Mouse (Mus musculus) stomach, embryonic 16.5 days (tissue): ENCODE measurements around the gene Mul1. TPM values are rescaled to one million over a fixed set of nuclear protein-coding genes. Genes with fewer than 3 reads are reported as not detected.
A peak's percentile ranks its signal among the peaks of the same experiment; 100 is the strongest.

Experiments
- ATAC-seq: fragments of 200-750 bp; cut with Nextera tagmentation; 2 replicates; pipeline ENCODE4 v1.8.0; 2017; ENCODE audit warnings: moderate number of reproducible peaks, moderate TSS enrichment; ENCODE audit not compliant: insufficient read depth, low FRiP score
- H3K27ac ChIP-seq: fragments of 300-500 bp; sonication (generic); 2 replicates; pipeline ENCODE4 v1.5.1; 2014; ENCODE audit warnings: low read length
- H3K27me3 ChIP-seq: fragments of 300-500 bp; sonication (generic); 2 replicates; pipeline ENCODE4 v1.6.1; 2014; ENCODE audit warnings: low read length, control low read depth, mixed read lengths; ENCODE audit not compliant: control insufficient read depth, insufficient read depth
- H3K36me3 ChIP-seq: fragments of 300-500 bp; sonication (generic); 2 replicates; pipeline ENCODE4 v1.6.1; 2014; ENCODE audit warnings: low read length; ENCODE audit not compliant: control insufficient read depth, insufficient read depth
- H3K4me1 ChIP-seq: fragments of 300-500 bp; sonication (generic); 2 replicates; pipeline ENCODE4 v1.6.1; 2014; ENCODE audit warnings: low read length, control low read depth, mixed read lengths; ENCODE audit not compliant: control insufficient read depth, insufficient read depth
- H3K4me2 ChIP-seq: fragments of 300-500 bp; sonication (generic); 2 replicates; pipeline ENCODE4 v1.6.1; 2014; ENCODE audit warnings: low read depth, low read length, mixed read lengths
- H3K4me3 ChIP-seq: fragments of 300-500 bp; sonication (generic); replicated peaks from 2 replicates; pipeline ENCODE4 v1.5.1; 2014; ENCODE audit warnings: mild to moderate bottlenecking, low read length
- H3K9ac ChIP-seq: fragments of 300-500 bp; sonication (generic); 2 replicates; pipeline ENCODE4 v1.6.1; 2014; ENCODE audit warnings: low read length
- H3K9me3 ChIP-seq: fragments of 300-500 bp; sonication (generic); replicated peaks from 2 replicates; pipeline ENCODE4 v1.6.1; 2016; ENCODE audit warnings: low read length, control low read depth; ENCODE audit not compliant: control insufficient read depth
- WGBS: fragments of 180-500 bp; shearing (Covaris S2); extraction: QIAGEN DNeasy Blood & Tissue Kit; methylation state at CpG from one replicate; pipeline ENCODE4 v1.1.7; 2014; 5-methylcytosine and 5-hydroxymethylcytosine counted together
- polyA plus RNA-seq: library from polyadenylated mRNA; unstranded; fragments of >200 nt; fragmentation: Nextera tagmentation; extraction: Ambion mirVana; gene quantifications from 2 replicates; pipeline ENCODE4 v1.2.1, GENCODE M21; 2015

The Mul1 gene
- polyA plus RNA-seq, 1 experiment from 2014 or later = 22.2 TPM

GRCm38 (mm10) chr4:138458171-138458570 is 23.7 kb downstream of the Mul1 start:
- no peak for ATAC-seq
- H3K4me2 ChIP-seq = no peak overlapping the region
- no peak overlapping the region for H3K27ac ChIP-seq
- 81% methylated on average over 7 of the region's 7 CpGs for WGBS
- no peaks in the 10 kb centered on the region for H3K27me3 ChIP-seq
- peaks cover 38% of the 10 kb centered on the region for H3K4me1 ChIP-seq
- no peaks in the 10 kb centered on the region for H3K9me3 ChIP-seq
- H3K36me3 ChIP-seq = no peaks in the 10 kb centered on the region
- H3K9ac ChIP-seq = no peak overlapping the region
- H3K4me3 ChIP-seq = no peak overlapping the region

- peaks cover 38% of the 10 kb centered on the region for H3K4me1 ChIP-seq
Observed at GRCm38 (mm10) chr4:138458735-138459440, 24.4 kb downstream of the Mul1 start.

DNA sequence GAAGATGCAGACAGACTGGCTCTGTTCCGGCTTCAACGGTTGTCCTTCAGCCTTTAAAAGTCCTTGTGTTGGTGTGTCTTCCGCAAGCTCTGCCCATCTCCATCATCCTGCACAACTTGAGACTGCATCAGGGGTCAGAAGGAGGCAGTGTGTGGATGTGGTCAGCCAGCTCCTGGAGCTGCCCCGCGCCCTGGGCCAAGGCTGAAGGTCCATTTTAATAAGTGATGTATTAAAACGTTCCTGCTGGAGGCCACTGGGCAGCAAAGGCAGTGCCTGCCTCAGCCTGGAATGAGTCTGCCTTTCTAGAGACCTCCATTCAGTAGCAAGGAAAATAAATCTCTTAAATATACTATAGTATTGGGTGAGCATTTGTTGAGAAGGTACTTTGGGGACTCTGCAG is 25.3 kb downstream of the Mul1 start:
- no peaks in the 10 kb centered on the region for H3K27me3 ChIP-seq
- no peak overlapping the region for H3K27ac ChIP-seq
- no peak overlapping the region for H3K4me3 ChIP-seq
- H3K36me3 ChIP-seq = no peaks in the 10 kb centered on the region
- no peak overlapping the region for H3K9ac ChIP-seq
- 70% methylated on average over 6 of the region's 6 CpGs for WGBS
- ATAC-seq = no peak
- H3K9me3 ChIP-seq = no peaks in the 10 kb centered on the region
- no peak overlapping the region for H3K4me2 ChIP-seq
- H3K4me1 ChIP-seq = peaks cover 47% of the 10 kb centered on the region

More at GRCm38 (mm10) chr4:138458735-138459440, 24.4 kb downstream of the Mul1 start:
- Histone ChIP-seq H3K27ac (0 out of 2 replicates have a peak overlapping the region, but pooled peaks have one; percentile 17), H3K36me3 (no peaks in the 10 kb centered on the region), H3K27me3 (no peaks in the 10 kb centered on the region), H3K4me3 (no peak overlapping the region), H3K9me3 (no peaks in the 10 kb centered on the region), H3K4me2 (no peak overlapping the region), H3K9ac (no peak overlapping the region)
- WGBS = 58% methylated on average over 5 of the region's 5 CpGs
- ATAC-seq = no peak

DNA sequence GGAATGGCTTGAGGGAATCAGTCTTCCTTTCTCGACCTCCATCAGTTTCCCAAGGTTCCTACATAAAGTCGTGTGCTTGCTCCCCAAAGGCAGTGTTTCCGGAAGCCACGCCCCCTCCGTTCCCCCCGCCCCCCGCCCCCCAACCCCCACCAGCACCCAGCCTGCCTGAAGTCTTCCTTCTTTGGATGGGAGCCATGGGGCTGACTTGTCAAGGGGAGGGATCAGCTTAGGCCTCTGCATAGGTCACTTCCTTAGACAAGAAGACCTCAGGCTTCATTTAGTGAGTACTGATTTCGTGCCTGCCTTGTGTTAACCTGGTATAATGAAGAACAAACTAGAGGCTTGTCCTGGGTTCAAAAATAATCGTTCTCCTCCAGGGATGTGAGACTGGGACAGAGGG is 26.4 kb downstream of the Mul1 start:
- peaks cover 48% of the 10 kb centered on the region for H3K4me1 ChIP-seq
- no peaks in the 10 kb centered on the region for H3K36me3 ChIP-seq
- no peak overlapping the region for H3K4me3 ChIP-seq
- H3K9ac ChIP-seq = no peak overlapping the region
- no peak overlapping the region for H3K27ac ChIP-seq
- WGBS = 24% methylated on average over 9 of the region's 9 CpGs
- no peak overlapping the region for H3K4me2 ChIP-seq
- H3K9me3 ChIP-seq = no peaks in the 10 kb centered on the region
- H3K27me3 ChIP-seq = no peaks in the 10 kb centered on the region
- no peak for ATAC-seq

GRCm38 (mm10) chr4:138461471-138461870 is 27.0 kb downstream of the Mul1 start:
- Histone ChIP-seq H3K4me1 (peaks cover 43% of the 10 kb centered on the region), H3K4me2 (no peak overlapping the region), H3K36me3 (no peaks in the 10 kb centered on the region), H3K27me3 (no peaks in the 10 kb centered on the region), H3K4me3 (no peak overlapping the region), H3K9me3 (no peaks in the 10 kb centered on the region), H3K9ac (no peak overlapping the region), H3K27ac (no peak overlapping the region)
- WGBS = 96% methylated on average over 5 of the region's 5 CpGs
- no peak for ATAC-seq

DNA sequence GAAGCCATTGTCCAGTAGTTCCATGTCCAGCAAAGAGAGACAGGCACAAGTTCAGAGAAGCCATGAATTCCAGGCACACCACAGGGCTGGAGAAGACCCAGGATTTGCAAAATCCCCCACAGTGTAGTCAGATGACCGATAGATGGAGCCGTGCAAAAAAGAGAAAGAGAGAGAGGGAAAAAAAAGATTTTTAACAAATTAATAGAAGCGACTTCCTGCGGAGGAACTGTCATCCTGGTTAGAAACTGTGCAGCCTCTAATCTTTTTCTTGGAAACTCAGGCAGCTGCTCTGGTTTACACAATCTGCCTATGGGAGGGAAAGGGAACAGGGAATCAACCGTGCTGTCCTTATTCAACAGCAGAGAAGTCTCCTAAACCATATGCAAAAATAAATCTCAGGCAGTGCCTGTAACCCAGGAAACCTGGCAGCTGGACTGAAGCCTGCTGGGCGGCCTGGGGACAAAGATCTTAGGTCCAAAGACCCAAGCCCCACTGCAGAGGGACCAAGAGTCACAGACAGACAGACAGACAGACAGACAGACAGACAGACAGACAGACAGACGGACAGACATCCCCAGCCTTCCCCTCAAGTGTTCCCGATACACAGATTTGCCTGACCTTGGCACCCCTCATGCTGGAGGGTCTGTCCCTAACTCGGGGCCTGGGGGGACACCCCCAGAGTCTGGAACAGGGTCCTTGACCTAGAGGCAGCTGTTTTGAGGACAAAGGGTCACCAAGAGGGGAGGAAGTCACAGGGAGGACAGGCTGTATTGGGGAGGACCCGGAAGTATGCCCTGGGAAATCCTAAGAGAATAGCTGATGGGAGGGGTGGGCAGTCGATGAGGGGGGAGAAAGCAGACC is 28.7 kb downstream of the Mul1 start:
- no peaks in the 10 kb centered on the region for H3K36me3 ChIP-seq
- peak overlapping the region; percentile 47 for H3K4me2 ChIP-seq
- H3K9me3 ChIP-seq = no peaks in the 10 kb centered on the region
- peaks cover 36% of the 10 kb centered on the region for H3K4me1 ChIP-seq
- peak; percentile 45 for ATAC-seq
- no peaks in the 10 kb centered on the region for H3K27me3 ChIP-seq
- H3K4me3 ChIP-seq = no peak overlapping the region; the same call in 1 of the 2 replicates
- peak overlapping the region; percentile 98 for H3K27ac ChIP-seq
- 3% methylated on average over 11 of the region's 11 CpGs for WGBS
- peak overlapping the region; percentile 26 for H3K9ac ChIP-seq

DNA sequence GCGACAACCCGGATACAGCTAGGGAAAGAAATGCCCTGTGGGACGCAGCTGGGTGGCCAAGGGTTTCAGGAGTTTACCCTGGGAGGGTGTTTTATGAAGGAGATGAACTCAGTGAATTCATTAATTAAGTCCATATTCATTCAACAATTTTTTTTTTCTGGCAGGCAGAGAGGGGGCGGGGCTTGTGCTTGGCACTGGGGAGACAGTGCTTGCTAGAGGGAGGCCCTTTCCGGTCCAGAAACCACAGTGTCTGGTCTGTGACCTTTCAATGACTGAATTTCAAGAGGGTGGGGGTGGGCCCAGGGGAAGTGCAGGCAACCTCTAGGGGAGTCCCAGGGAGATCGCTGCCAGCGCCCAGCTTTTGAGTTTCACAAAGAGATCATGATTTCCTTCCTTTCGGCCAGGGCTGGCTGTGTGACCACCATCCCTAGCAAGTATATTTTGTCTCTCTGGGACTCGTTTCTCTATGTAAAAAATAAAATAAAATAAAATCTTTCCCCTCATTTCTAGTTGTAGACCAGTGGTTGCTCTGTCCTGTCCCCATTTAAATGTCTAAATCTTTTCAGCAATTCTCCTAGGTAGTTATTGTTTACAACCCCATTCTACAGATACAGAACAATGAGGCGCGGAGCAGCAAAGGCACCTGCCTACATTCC is 29.5 kb downstream of the Mul1 start:
- Histone ChIP-seq H3K36me3 (no peaks in the 10 kb centered on the region), H3K4me3 (no peak overlapping the region; the same call in 1 of the 2 replicates), H3K27ac (peak overlapping the region; percentile 98), H3K27me3 (no peaks in the 10 kb centered on the region), H3K4me2 (peak overlapping the region; percentile 49), H3K9ac (peak overlapping the region; percentile 46; the same call in 1 of the 2 replicates), H3K4me1 (peaks cover 38% of the 10 kb centered on the region), H3K9me3 (no peaks in the 10 kb centered on the region)
- ATAC-seq = peak; percentile 45; the same call in 1 of the 2 replicates
- WGBS = 10% methylated on average over 11 of the region's 11 CpGs

DNA sequence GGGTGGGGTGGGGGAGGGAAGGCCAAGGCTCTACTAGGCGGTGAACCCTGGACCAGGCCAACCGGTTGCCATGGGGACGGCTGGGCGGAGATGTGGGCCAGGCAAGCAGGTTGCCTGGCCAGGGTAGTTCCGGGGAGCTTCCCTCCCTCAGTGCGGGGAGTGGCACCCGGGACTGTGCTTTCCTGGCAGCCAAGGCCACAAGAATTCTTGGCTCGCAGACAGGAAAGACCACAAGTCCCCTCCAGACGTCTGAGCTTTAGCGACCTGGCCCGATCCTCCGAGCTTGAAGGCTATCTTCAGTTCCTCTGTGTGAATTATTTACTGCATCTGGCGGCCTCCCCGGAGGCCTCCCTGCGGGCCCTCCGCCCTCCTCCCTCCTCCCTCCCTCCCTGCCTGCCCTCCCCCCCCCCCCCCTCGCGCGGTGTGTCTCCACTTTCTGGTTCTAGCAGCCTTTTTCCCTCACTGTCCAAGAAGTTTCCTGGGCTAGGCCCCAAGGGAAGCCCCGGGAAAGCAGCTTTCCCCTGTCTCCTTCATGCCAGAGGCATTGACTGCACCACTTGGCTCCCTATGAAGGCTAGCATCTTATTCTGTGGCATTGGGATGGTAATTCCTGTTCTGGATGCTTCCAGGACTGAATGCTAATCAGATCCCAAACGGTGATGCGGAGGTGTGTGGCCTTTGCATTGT is 30.3 kb downstream of the Mul1 start:
- H3K9ac ChIP-seq = peak overlapping the region; percentile 46; the same call in 1 of the 2 replicates
- peak overlapping the region; percentile 49 for H3K4me2 ChIP-seq
- peak overlapping the region; percentile 27 for H3K4me3 ChIP-seq
- H3K36me3 ChIP-seq = no peaks in the 10 kb centered on the region
- no peaks in the 10 kb centered on the region for H3K9me3 ChIP-seq
- H3K27me3 ChIP-seq = no peaks in the 10 kb centered on the region
- peak overlapping the region; percentile 98 for H3K27ac ChIP-seq
- H3K4me1 ChIP-seq = peaks cover 42% of the 10 kb centered on the region
- ATAC-seq = peak; percentile 70
- 4% methylated on average over 17 of the region's 22 CpGs for WGBS
